Mouse (Mus musculus): ENCODE measurements at regions not wholly inside any gene's neighbourhood (a gene's known extent, or its start where the extent isn't known, plus 50 kb on each side); places are given as distances from the start of the nearest gene placed in this dataset.
"Not testable (repeated sequence)": the region's sequence is repeated elsewhere in the genome, so short reads cannot be mapped to it uniquely, and the experiment has no call there.

DNA sequence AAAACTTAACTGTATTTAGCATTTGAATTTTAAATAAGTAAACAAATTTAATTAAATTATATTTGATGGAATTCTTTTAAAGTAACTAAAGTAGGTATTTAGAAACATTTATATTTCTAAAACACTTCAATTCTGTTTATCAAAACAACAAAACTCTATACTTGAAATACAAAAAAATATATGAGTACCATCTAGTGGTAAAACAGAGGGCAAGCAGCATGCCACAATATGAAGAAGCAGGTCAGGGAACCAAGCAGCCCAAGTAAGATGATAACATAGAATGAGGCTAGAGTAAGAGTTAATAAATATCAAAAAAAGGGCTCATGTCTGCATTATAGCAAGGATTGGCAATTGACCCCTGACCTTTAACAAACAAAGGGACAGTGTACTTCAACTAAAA, 639.7 kb downstream of the Cdh10 start:
- DNase-seq (ENCODE audit: low read depth, low spot score) = peak; percentile 12

GRCm38 (mm10) chr15:19473521-19473920, 654.8 kb downstream of the Cdh10 start:
- no peak for DNase-seq (ENCODE audit: low read depth, low spot score)

- not testable (repeated sequence) for DNase-seq (ENCODE audit: low read depth, low spot score)
These were observed 674.8 kb downstream of the Cdh10 start for GRCm38 (mm10) chr15:19493556-19493955.

GRCm38 (mm10) chr15:19519377-19519776, 700.6 kb downstream of the Cdh10 start:
- no peak for DNase-seq (ENCODE audit: low read depth, low spot score)

DNA sequence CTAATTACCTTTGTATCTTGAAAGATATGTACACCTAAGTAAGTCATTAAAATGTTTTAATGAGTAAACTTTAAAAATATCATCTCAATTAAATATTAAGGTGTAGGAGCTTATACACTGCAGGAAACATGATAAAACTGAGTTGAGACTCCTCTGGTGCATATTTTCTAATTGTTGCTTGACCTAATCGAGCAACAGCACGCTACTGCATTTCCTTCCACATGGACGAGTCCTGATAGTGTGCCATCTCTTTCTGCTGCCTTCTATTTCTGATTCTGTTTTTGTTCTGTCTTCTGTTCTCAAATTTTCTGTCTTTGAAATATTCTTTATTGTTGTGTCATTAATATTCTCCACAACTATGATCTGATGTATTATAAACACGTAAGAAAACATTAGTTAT, 721.9 kb downstream of the Cdh10 start:
- DNase-seq (ENCODE audit: low read depth, low spot score) = no peak

- no peak for DNase-seq (ENCODE audit: low read depth, low spot score)
These were observed 731.0 kb downstream of the Cdh10 start for GRCm38 (mm10) chr15:19549757-19550156.

DNA sequence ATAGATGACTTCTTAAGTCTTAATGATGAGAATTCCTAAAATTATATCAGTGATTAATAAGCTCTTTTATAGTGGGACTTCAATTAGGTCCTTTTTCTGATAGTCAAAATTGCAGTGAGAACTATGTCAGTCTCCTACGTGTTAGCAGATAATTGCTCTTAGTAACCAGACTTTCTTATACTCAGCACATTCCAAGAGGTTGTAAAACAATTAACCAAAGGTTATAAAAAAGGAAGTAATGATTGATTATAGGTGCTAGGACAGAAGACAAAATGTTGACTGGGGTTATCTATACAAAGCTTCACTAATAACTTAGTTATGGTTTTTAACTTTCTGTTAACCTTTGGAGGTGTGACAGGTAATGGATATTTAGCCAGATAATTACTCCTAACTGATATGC, 766.0 kb downstream of the Cdh10 start:
- no peak for DNase-seq (ENCODE audit: low read depth, low spot score)

GRCm38 (mm10) chr15:19585281-19585680, 766.5 kb downstream of the Cdh10 start:
- no peak for DNase-seq (ENCODE audit: low read depth, low spot score)

GRCm38 (mm10) chr15:19593746-19594145, 775.0 kb downstream of the Cdh10 start:
- DNase-seq (ENCODE audit: low read depth, low spot score) = no peak

- DNase-seq (ENCODE audit: low read depth, low spot score) = not testable (repeated sequence)
These were observed 803.6 kb downstream of the Cdh10 start for GRCm38 (mm10) chr15:19622367-19622766.

DNA sequence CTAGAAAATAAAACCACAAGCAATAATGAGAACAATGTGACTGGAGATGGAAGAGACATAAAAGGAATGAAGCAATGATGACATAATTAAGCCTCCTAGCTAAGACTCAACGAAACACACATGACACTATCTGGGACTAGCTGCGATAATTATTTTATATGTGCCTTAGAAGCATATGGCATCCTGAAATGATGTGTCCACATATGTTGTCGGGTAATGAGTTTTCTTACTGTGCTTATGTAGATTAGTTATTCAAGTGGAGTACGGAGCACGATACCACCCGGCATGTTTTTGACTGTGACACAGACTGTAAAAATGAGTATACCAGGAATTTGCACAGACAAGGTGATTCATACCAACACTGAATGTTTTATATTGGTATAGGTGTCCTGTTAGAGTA, 781.7 kb upstream of the Cdh12 start:
- DNase-seq (ENCODE audit: low read depth, low spot score) = no peak

DNA sequence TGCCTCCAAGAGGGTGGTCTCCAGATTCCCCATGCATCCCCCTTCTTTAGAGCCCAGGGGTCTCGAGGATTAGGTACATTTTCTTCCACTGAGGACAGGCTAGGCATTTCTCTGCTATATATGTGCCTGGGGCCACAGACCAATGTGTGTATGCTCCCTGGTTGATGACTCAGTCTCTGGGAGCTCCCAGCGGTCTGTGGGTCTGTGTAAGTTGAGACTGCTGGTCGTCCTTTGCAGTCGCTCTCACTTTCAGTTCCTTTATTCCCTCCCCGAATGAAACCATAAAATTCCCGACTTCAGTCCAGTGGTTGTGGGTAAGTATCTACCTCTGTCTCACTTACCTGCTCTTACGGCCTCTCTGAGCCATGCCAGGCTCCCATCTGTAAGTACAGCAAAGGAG, 773.5 kb upstream of the Cdh12 start:
- DNase-seq (ENCODE audit: low read depth, low spot score) = no peak

DNA sequence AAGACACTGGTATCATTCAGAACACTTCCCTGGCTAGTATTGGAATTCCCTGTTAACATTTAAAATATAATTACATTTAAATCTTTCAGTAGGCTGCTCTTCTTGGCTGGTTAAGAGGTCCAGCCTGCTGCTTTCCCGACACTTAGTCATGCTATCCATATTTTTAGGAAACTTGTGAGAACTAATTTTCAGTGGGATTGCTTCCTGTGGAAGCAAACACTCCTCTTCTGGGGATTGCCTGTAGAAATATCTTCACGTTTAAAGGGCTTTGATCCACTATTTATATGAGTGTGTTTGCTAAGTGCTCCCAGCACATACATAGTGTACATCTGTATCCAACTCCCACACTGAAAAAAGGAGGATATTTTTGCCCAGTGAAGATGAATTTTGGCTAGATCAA, 761.8 kb upstream of the Cdh12 start:
- no peak for DNase-seq (ENCODE audit: low read depth, low spot score)

DNA sequence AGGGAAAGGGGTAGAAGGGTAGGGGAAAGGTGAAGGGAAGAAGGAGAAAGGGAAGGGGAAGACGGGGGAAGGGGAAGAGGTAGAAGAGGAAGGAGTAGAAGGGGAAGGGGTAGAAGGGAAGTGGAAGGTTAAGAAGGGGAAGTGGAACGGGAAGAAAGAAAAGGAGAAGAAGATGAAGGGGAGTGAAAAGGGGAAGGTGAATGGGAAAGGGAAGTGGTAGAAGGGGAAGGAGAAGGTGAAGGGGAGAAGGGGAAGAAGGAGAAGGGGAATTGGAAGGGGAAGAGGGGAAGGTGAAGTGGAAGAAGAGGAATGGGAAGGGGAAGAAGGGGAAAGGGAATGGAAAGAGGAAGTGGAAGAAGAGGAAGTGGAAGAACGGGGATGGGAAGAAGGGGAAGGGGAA, 737.3 kb upstream of the Cdh12 start:
- no peak for DNase-seq (ENCODE audit: low read depth, low spot score)
